Mouse (Mus musculus) gastrocnemius, adult 18-20 months (tissue): ENCODE measurements around the gene Cmtm8. TPM values are rescaled to one million over a fixed set of nuclear protein-coding genes. Genes with fewer than 3 reads are reported as not detected.
A peak's percentile ranks its signal among the peaks of the same experiment; 100 is the strongest.

ENCODE experiments used
- DNase-seq: peaks from one replicate; pipeline ENCODE4 v3.0.0; 2021; ENCODE audit warnings: low spot score
- total RNA-seq, 2 experiments: library from RNA; stranded (reverse); gene quantifications; 2 replicates each; pipeline ENCODE4 v1.2.3; 2021

The Cmtm8 gene
- total RNA-seq, 2 experiments from 2014 or later: 2.0 to 2.3 TPM

GRCm38 (mm10) chr9:114821548-114822289 is 22.2 kb downstream of the Cmtm8 start:
- no peak for DNase-seq

GRCm38 (mm10) chr9:114818918-114819317 is 25.0 kb downstream of the Cmtm8 start:
- DNase-seq: no peak

- DNase-seq: no peak
Measured at GRCm38 (mm10) chr9:114817012-114817411, 26.9 kb downstream of the Cmtm8 start.

GRCm38 (mm10) chr9:114816121-114816520 is 27.8 kb downstream of the Cmtm8 start:
- no peak for DNase-seq

- DNase-seq: peak; percentile 35
Measured at GRCm38 (mm10) chr9:114815315-114815714, 28.6 kb downstream of the Cmtm8 start.

- no peak for DNase-seq
Measured at GRCm38 (mm10) chr9:114812001-114812400, 32.0 kb downstream of the Cmtm8 start.

GRCm38 (mm10) chr9:114810837-114811236 is 33.1 kb downstream of the Cmtm8 start:
- no peak for DNase-seq

GRCm38 (mm10) chr9:114808671-114809070 is 35.3 kb downstream of the Cmtm8 start:
- DNase-seq: no peak

GRCm38 (mm10) chr9:114807261-114807660 is 36.7 kb downstream of the Cmtm8 start:
- DNase-seq: no peak

GRCm38 (mm10) chr9:114805151-114805671 is 38.7 kb downstream of the Cmtm8 start:
- peak; percentile 56 for DNase-seq

- DNase-seq: peak; percentile 50
Measured at GRCm38 (mm10) chr9:114802191-114802590, 41.8 kb downstream of the Cmtm8 start.

- no peak for DNase-seq
Measured at GRCm38 (mm10) chr9:114801301-114801700, 42.7 kb downstream of the Cmtm8 start.

- no peak for DNase-seq
Measured at GRCm38 (mm10) chr9:114799498-114800107, 44.4 kb downstream of the Cmtm8 start.

- no peak for DNase-seq
Measured at GRCm38 (mm10) chr9:114798845-114799244, 45.1 kb downstream of the Cmtm8 start.

- peak; percentile 87 for DNase-seq
Measured at GRCm38 (mm10) chr9:114797329-114798004, 46.5 kb downstream of the Cmtm8 start.

- DNase-seq: no peak
Measured at GRCm38 (mm10) chr9:114796473-114797050, 47.4 kb downstream of the Cmtm8 start.

GRCm38 (mm10) chr9:114794491-114794890 is 49.5 kb downstream of the Cmtm8 start:
- DNase-seq: no peak

- no peak for DNase-seq
Measured at GRCm38 (mm10) chr9:114793764-114794295, 50.1 kb downstream of the Cmtm8 start.

GRCm38 (mm10) chr9:114789989-114790388 is 54.0 kb downstream of the Cmtm8 start:
- no peak for DNase-seq

- DNase-seq: no peak
Measured at GRCm38 (mm10) chr9:114789557-114789956, 54.4 kb downstream of the Cmtm8 start.

- DNase-seq: no peak
Measured at GRCm38 (mm10) chr9:114788697-114789096, 55.3 kb downstream of the Cmtm8 start.

- no peak for DNase-seq
Measured at GRCm38 (mm10) chr9:114787716-114788115, 56.2 kb downstream of the Cmtm8 start.
